Mouse (Mus musculus): ENCODE data around the gene Tom1l2.

Tom1l2 gene

GRCm38 (mm10) chr11:60345868-60346267, 6.8 kb downstream of the Tom1l2 start:
- no peak for DNase-seq

- DNase-seq: no peak
Measured at GRCm38 (mm10) chr11:60339361-60339760, 13.3 kb downstream of the Tom1l2 start.

GRCm38 (mm10) chr11:60338291-60338690, 14.4 kb downstream of the Tom1l2 start:
- peak in 1 of 2 experiments; percentile 72 for DNase-seq

GRCm38 (mm10) chr11:60335771-60336170, 16.9 kb downstream of the Tom1l2 start:
- no peak for DNase-seq

- no peak for DNase-seq
Measured at GRCm38 (mm10) chr11:60334124-60334523, 18.6 kb downstream of the Tom1l2 start.

- no peak for DNase-seq
Measured at GRCm38 (mm10) chr11:60333461-60333860, 19.2 kb downstream of the Tom1l2 start.

GRCm38 (mm10) chr11:60330551-60330950, 22.2 kb downstream of the Tom1l2 start:
- no peak for DNase-seq

- no peak for DNase-seq
Measured at GRCm38 (mm10) chr11:60323731-60324130, 29.0 kb downstream of the Tom1l2 start.

GRCm38 (mm10) chr11:60321438-60321837, 31.3 kb downstream of the Tom1l2 start:
- peak in 1 of 2 experiments; percentile 82 for DNase-seq

- DNase-seq: no peak
Measured at GRCm38 (mm10) chr11:60320426-60321037, 32.2 kb downstream of the Tom1l2 start.

- peak in 1 of 2 experiments; percentile 53 for DNase-seq
Measured at GRCm38 (mm10) chr11:60319257-60320066, 33.2 kb downstream of the Tom1l2 start.

GRCm38 (mm10) chr11:60318716-60319115, 34.0 kb downstream of the Tom1l2 start:
- no peak for DNase-seq

GRCm38 (mm10) chr11:60317376-60318102, 35.2 kb downstream of the Tom1l2 start:
- DNase-seq: peak; percentile 55 to 69

GRCm38 (mm10) chr11:60316883-60317282, 35.8 kb downstream of the Tom1l2 start:
- DNase-seq: no peak

- peak in 1 of 2 experiments; percentile 66 for DNase-seq
Measured at GRCm38 (mm10) chr11:60316250-60316649, 36.5 kb downstream of the Tom1l2 start.

GRCm38 (mm10) chr11:60311025-60311854, 41.5 kb downstream of the Tom1l2 start:
- DNase-seq: peak; percentile 92 to 93

- DNase-seq: no peak
Measured at GRCm38 (mm10) chr11:60309875-60310274, 42.8 kb downstream of the Tom1l2 start.

GRCm38 (mm10) chr11:60308506-60309116, 44.1 kb downstream of the Tom1l2 start:
- DNase-seq: peak; percentile 84 to 86

GRCm38 (mm10) chr11:60308061-60308460, 44.6 kb downstream of the Tom1l2 start:
- no peak for DNase-seq

GRCm38 (mm10) chr11:60307375-60307825, 45.3 kb downstream of the Tom1l2 start:
- peak in 1 of 2 experiments; percentile 64 for DNase-seq

GRCm38 (mm10) chr11:60306834-60307233, 45.9 kb downstream of the Tom1l2 start:
- peak in 1 of 2 experiments; percentile 81 for DNase-seq

GRCm38 (mm10) chr11:60305611-60306010, 47.1 kb downstream of the Tom1l2 start:
- no peak for DNase-seq

All from kidney, postnatal 36 days (tissue).